Mouse (Mus musculus) myocyte (in vitro differentiated cells): ENCODE measurements around the gene Gpr4. TPM values are rescaled to one million over a fixed set of nuclear protein-coding genes. Genes with fewer than 3 reads are reported as not detected.
A peak's percentile ranks its signal among the peaks of the same experiment; 100 is the strongest.

Source experiments
- H3K27me3 ChIP-seq: one replicate; pipeline ENCODE4 v1.6.1; 2011; ENCODE audit not compliant: control insufficient read depth, insufficient read depth, insufficient read length
- H3K36me3 ChIP-seq: one replicate; pipeline ENCODE4 v1.6.1; 2011; ENCODE audit not compliant: control insufficient read depth, insufficient read depth
- H3K4me2 ChIP-seq: one replicate; pipeline ENCODE4 v1.6.1; 2011; ENCODE audit warnings: low read depth, control low read depth
- H3K4me3 ChIP-seq: one replicate; pipeline ENCODE4 v1.5.1; 2011; ENCODE audit warnings: mild to moderate bottlenecking, control low read depth, moderate library complexity
- H3K79me2 ChIP-seq: one replicate; pipeline ENCODE4 v1.6.1; 2011; ENCODE audit not compliant: control insufficient read depth, insufficient read depth
- H3ac ChIP-seq: one replicate; pipeline ENCODE4 v1.6.1; 2011; ENCODE audit not compliant: control insufficient read depth, insufficient read length
- CEBPB ChIP-seq: IDR thresholded peaks from 2 replicates; pipeline ENCODE4 v1.6.1; 2011; ENCODE audit warnings: mild to moderate bottlenecking, moderate library complexity; ENCODE audit not compliant: poor library complexity, insufficient read depth, severe bottlenecking
- E2F4 ChIP-seq: IDR thresholded peaks from one replicate; pipeline ENCODE4 v1.6.1; 2011; ENCODE audit warnings: mild to moderate bottlenecking, control low read depth, moderate library complexity; ENCODE audit not compliant: insufficient read depth
- MAX ChIP-seq: IDR thresholded peaks from one replicate; pipeline ENCODE4 v1.6.1; 2011; ENCODE audit warnings: low read depth, mild to moderate bottlenecking, control low read depth
- MYOD1 ChIP-seq, 3 experiments: IDR thresholded peaks; one replicate each; pipeline ENCODE4 v1.6.1; 2011; ENCODE audit warnings: control low read depth in 2 of 3, low read depth in 2 of 3, mild to moderate bottlenecking in 2 of 3, moderate library complexity in 1 of 3; ENCODE audit not compliant: insufficient read length in 2 of 3, control insufficient read depth in 1 of 3
- MYOG ChIP-seq, 3 experiments: IDR thresholded peaks; one replicate each; pipeline ENCODE4 v1.6.1; 2011; ENCODE audit warnings: control low read depth in 2 of 3, low read depth in 2 of 3, mild to moderate bottlenecking in 2 of 3; ENCODE audit not compliant: insufficient read length in 2 of 3, control insufficient read depth in 1 of 3, insufficient read depth in 1 of 3
- POLR2A ChIP-seq: IDR thresholded peaks from one replicate; pipeline ENCODE4 v1.6.1; 2011; ENCODE audit warnings: low read depth, mild to moderate bottlenecking, control low read depth, moderate library complexity; ENCODE audit not compliant: insufficient read length
- POLR2AphosphoS2 ChIP-seq: IDR thresholded peaks from one replicate; pipeline ENCODE4 v1.6.1; 2011; ENCODE audit warnings: low read depth, control low read depth; ENCODE audit not compliant: insufficient read length
- REST ChIP-seq: IDR thresholded peaks from one replicate; pipeline ENCODE4 v1.6.1; 2011; ENCODE audit warnings: mild to moderate bottlenecking, control low read depth, moderate library complexity; ENCODE audit not compliant: insufficient read depth, insufficient read length
- SRF ChIP-seq: IDR thresholded peaks from one replicate; pipeline ENCODE4 v1.6.1; 2011; ENCODE audit warnings: low read depth; ENCODE audit not compliant: control insufficient read depth, insufficient read length
- TCF12 ChIP-seq: IDR thresholded peaks from one replicate; pipeline ENCODE4 v1.6.1; 2011; ENCODE audit warnings: mild to moderate bottlenecking, control low read depth; ENCODE audit not compliant: poor library complexity, insufficient read depth, severe bottlenecking
- TCF3 ChIP-seq: IDR thresholded peaks from one replicate; pipeline ENCODE4 v1.6.1; 2011; ENCODE audit warnings: low read depth, control low read depth; ENCODE audit not compliant: insufficient read length
- USF1 ChIP-seq: IDR thresholded peaks from one replicate; pipeline ENCODE4 v1.6.1; 2011; ENCODE audit warnings: low read depth, mild to moderate bottlenecking, control low read depth, moderate library complexity
- polyA plus RNA-seq: library from polyadenylated mRNA; unstranded; fragments of >200 nt; fragmentation: generic; extraction: Trizol; gene quantifications from one replicate; pipeline ENCODE4 v1.2.1, GENCODE M21; 2012; ENCODE audit warnings: missing spikeins

Gpr4 gene
- polyA plus RNA-seq, 1 experiment = 0.10 TPM

DNA sequence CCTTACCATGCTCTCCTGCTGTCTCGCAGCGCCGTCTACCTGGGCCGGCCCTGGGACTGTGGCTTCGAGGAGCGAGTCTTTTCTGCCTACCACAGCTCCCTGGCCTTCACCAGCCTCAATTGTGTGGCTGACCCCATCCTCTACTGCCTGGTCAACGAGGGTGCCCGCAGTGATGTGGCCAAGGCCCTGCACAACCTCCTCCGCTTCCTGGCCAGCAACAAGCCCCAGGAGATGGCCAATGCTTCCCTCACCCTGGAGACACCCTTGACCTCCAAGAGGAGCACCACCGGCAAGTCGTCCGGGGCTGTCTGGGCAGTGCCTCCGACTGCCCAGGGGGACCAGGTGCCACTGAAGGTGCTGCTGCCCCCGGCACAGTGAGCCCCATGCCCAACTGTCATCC, 10.5 kb downstream of the Gpr4 start:
- H3K4me2 ChIP-seq = no peak overlapping the region
- no peaks in the 10 kb centered on the region for H3K36me3 ChIP-seq
- TF ChIP-seq POLR2AphosphoS2 (peak; percentile 64), CEBPB (no peak), REST (no peak)
- H3K27me3 ChIP-seq = peaks cover 8% of the 10 kb centered on the region
- no peaks in the 10 kb centered on the region for H3K79me2 ChIP-seq
- no peak overlapping the region for H3ac ChIP-seq
- no peak overlapping the region for H3K4me3 ChIP-seq

DNA sequence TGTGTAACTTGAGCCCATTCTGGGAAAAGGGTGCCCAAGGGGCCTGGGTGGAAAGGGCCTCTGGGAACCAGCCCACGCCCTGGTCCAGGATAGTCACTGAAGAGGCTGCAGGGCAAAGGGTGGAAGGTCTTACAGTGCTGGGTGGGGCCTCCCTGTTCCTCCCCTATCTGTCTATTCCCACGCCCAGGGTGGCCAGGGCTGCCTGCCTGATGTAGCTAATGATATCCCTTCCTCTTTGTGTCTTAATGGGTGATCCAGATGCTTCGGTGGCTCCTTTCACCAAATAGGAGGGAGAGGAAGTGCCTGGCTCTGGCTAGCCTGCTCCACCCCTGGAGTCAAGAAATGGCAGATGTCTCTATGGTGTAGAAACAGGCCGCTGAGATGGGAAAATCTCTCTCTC, 12.6 kb downstream of the Gpr4 start:
- H3K4me2 ChIP-seq = no peak overlapping the region
- H3K36me3 ChIP-seq = no peaks in the 10 kb centered on the region
- peaks cover 13% of the 10 kb centered on the region for H3K79me2 ChIP-seq
- no peaks in the 10 kb centered on the region for H3K27me3 ChIP-seq
- TF ChIP-seq TCF3 = no peak
- no peak for TF ChIP-seq SRF
- TF ChIP-seq TCF12 = no peak
- TF ChIP-seq MYOD1 (IDR thresholded peaks at IDR 0.05; ENCODE audit: control insufficient read depth in 1 of 3, insufficient read length in 2 of 3, low read depth in 2 of 3) = no peak
- no peak for TF ChIP-seq E2F4
- TF ChIP-seq CEBPB = no peak
- no peak for TF ChIP-seq MYOG (IDR thresholded peaks at IDR 0.05; ENCODE audit: control insufficient read depth in 1 of 3, insufficient read depth in 1 of 3, insufficient read length in 2 of 3, low read depth in 2 of 3)
- no peak for TF ChIP-seq REST
- no peak overlapping the region for H3K4me3 ChIP-seq
- H3ac ChIP-seq = no peak overlapping the region

DNA sequence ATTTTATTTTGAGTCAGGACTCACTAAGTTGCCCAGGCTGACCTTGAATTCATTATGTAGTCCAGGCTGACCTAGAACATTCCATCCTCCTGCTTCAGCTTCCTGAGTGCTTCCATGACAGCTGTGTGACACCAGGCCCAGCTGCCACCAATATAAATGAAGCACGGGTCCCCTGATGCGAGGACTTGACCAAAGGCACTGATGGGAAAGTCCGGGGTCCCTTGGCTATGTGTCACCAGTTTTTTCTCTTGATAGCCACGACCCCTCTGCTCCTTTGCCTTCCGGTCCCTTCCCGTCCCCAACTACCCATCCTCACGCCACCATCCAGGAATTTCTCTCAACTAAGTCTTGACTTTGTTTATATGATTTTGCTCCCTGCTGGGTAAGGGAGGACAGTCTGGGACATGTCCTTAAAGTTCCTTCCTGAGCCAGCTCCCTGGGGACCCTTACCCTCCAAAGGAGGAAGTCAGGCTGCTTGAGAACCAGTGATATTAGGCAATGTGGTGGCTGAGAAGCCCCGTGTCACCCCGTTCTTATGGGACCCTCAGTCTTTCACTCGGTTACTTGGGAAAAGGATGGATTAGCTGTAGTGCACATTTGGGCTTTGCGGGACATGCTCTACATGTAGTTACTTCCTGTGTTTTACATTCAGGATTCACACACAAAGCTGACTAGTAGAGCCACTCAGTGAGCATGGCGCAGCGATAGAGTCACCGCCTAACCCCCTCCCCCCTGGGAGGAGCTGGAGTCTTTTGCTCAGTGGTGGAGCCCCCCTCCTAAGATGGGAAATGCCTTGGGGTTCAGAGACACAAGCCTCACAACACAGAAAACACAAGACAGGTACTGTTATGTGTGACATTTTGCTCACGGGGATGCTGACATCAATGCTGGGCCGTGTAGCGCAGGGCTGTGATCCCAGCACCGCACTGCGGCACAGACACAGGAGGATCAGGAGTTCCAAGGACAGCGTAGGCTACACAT, 14.8 kb downstream of the Gpr4 start:
- no peak for TF ChIP-seq POLR2AphosphoS2
- TF ChIP-seq MYOG (IDR thresholded peaks at IDR 0.05; ENCODE audit: control insufficient read depth in 1 of 3, insufficient read depth in 1 of 3, insufficient read length in 2 of 3, low read depth in 2 of 3) = peak in 1 of 3 experiments; percentile 22
- peak overlapping the region; percentile 74 for H3ac ChIP-seq
- H3K4me3 ChIP-seq = peak overlapping the region; percentile 73
- peaks cover 34% of the 10 kb centered on the region for H3K79me2 ChIP-seq
- H3K4me2 ChIP-seq = peak overlapping the region; percentile 83
- no peaks in the 10 kb centered on the region for H3K27me3 ChIP-seq
- H3K36me3 ChIP-seq = no peaks in the 10 kb centered on the region

DNA sequence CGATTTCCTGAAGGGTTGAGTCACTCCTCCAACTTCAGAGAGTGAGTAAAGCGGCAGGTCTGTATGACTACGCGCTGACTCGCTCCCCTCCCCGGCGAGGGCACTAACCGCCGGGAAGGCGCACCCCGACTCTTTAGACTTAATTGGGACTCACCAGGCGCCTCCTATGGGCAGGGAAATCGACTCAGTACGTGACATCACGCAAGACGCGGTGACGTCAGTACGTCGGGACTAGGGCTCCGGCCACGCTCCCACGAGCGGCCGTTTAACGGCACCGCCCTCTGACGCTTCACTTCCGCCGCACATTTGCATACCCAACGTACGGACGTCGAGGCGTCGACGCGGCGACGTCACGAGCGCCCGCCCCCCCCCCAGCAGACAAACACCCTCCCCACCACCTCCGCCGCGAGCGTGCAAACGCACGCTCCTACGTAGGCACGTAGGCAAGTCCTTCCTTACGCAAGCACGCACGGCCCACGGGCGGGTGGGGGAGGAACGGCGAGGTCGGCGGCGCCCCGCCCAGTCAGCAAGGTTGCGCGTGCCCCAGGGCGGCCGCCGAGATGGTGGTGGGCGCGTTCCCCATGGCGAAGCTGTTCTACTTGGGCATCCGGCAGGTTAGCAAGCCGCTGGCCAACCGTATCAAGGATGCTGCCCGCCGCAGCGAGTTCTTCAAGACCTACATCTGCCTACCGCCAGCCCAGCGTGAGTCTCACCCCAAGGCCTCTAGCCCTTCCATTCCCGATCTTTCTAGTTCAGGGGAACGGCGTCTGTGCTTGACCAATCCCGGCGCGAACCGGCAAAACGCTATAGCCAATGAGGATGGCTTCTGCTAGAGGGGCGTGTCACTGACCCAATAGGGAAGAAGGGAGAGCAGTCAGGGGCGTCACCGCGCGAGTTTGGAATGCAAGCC, 15.8 kb downstream of the Gpr4 start, which contains the start of gene Opa3:
Gene Opa3, plus strand, starts transcription at position 452 of the 910 bp plus-strand sequence.
- Histone ChIP-seq H3K27me3 (no peaks in the 10 kb centered on the region), H3ac (peak within 1 kb of the TSS; percentile 74), H3K36me3 (no peaks in the 10 kb centered on the region), H3K79me2 (peaks cover 43% of the 10 kb centered on the region), H3K4me3 (peak within 1 kb of the TSS; percentile 73), H3K4me2 (peak within 1 kb of the TSS; percentile 83)
- TF ChIP-seq SRF = peak; percentile 77
- no peak for TF ChIP-seq MYOG (IDR thresholded peaks at IDR 0.05; ENCODE audit: control insufficient read depth in 1 of 3, insufficient read depth in 1 of 3, insufficient read length in 2 of 3, low read depth in 2 of 3)
- TF ChIP-seq E2F4 = peak; percentile 85
- peak in 1 of 3 experiments; percentile 18 for TF ChIP-seq MYOD1 (IDR thresholded peaks at IDR 0.05; ENCODE audit: control insufficient read depth in 1 of 3, insufficient read length in 2 of 3, low read depth in 2 of 3)
- no peak for TF ChIP-seq REST
- no peak for TF ChIP-seq MAX
- TF ChIP-seq TCF3 = no peak
- TF ChIP-seq TCF12 = no peak
- 0 out of 2 replicates have a peak, but pooled peaks have one; percentile 17 for TF ChIP-seq CEBPB
- no peak for TF ChIP-seq USF1
- TF ChIP-seq POLR2A = peak; percentile 93
- TF ChIP-seq POLR2AphosphoS2 = peak; percentile 89

DNA sequence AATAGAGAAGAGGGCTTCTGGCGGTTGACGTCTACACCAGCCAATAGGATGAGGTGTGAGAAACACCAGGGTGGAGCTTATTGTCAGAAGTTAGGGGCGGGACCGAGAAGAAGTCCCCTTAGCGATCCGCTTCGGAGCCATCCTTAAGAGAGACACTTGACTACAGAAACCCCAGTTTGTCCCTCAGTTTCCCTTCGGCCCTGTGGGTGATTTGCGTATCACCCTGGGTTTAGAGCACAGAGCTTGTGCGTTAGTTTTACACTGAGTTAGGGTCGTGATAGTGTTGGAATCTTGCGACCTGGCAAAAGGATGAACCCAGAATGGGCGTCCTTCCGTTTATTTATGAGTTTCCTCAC, 16.4 kb downstream of the Gpr4 start:
- H3ac ChIP-seq = peak overlapping the region; percentile 74
- H3K79me2 ChIP-seq = peaks cover 49% of the 10 kb centered on the region
- H3K4me2 ChIP-seq = peak overlapping the region; percentile 74
- no peaks in the 10 kb centered on the region for H3K36me3 ChIP-seq
- TF ChIP-seq MAX = no peak
- TF ChIP-seq POLR2A = no peak
- no peak for TF ChIP-seq USF1
- TF ChIP-seq MYOG (IDR thresholded peaks at IDR 0.05; ENCODE audit: control insufficient read depth in 1 of 3, insufficient read depth in 1 of 3, insufficient read length in 2 of 3, low read depth in 2 of 3) = no peak
- no peak for TF ChIP-seq POLR2AphosphoS2
- TF ChIP-seq REST = no peak
- TF ChIP-seq E2F4 = no peak
- no peak for TF ChIP-seq MYOD1 (IDR thresholded peaks at IDR 0.05; ENCODE audit: control insufficient read depth in 1 of 3, insufficient read length in 2 of 3, low read depth in 2 of 3)
- TF ChIP-seq CEBPB = no peak
- no peak for TF ChIP-seq TCF3
- no peak for TF ChIP-seq TCF12
- TF ChIP-seq SRF = no peak
- no peaks in the 10 kb centered on the region for H3K27me3 ChIP-seq
- H3K4me3 ChIP-seq = peak overlapping the region; percentile 73
